Mouse (Mus musculus) ovary, postnatal 10 days (tissue): ENCODE data around the gene Krtap10-4.
"Not testable (repeated sequence)": the region's sequence is repeated elsewhere in the genome, so short reads cannot be mapped to it uniquely, and the experiment has no call there.

ENCODE experiments used
- DNase-seq: peaks from one replicate; pipeline ENCODE4 v3.0.0; 2022; ENCODE audit warnings: low spot score

The Krtap10-4 gene

GRCm38 (mm10) chr10:77788621-77789020, 38.3 kb downstream of the Krtap10-4 start:
- DNase-seq, result no peak

GRCm38 (mm10) chr10:77787876-77788275, 39.0 kb downstream of the Krtap10-4 start, which contains the start of gene Gm7137:
Gene Gm7137, minus strand, starts transcription at chr10:77788200.
- DNase-seq, result not testable (repeated sequence)

GRCm38 (mm10) chr10:77783396-77783795, 43.5 kb downstream of the Krtap10-4 start:
- DNase-seq, result not testable (repeated sequence)

GRCm38 (mm10) chr10:77782442-77782841, 44.5 kb downstream of the Krtap10-4 start, which contains the start of gene Gm3250:
Gene Gm3250, minus strand, starts transcription at chr10:77782542.
- not testable (repeated sequence) for DNase-seq

- not testable (repeated sequence) for DNase-seq
Observed at GRCm38 (mm10) chr10:77776844-77777243, 50.1 kb downstream of the Krtap10-4 start, which contains the start of gene Gm7138. Gene Gm7138, minus strand, starts transcription at chr10:77776944.
